Mouse (Mus musculus) liver, embryonic 11.5 days (tissue): ENCODE measurements around the gene Nupl1. TPM values are rescaled to one million over a fixed set of nuclear protein-coding genes. Genes with fewer than 3 reads are reported as not detected.

Source experiments
- ATAC-seq: fragments of 200-750 bp; cut with Nextera tagmentation; replicated peaks from 2 replicates; pipeline ENCODE4 v1.8.0; 2017; ENCODE audit warnings: moderate number of reproducible peaks, mild to moderate bottlenecking, moderate TSS enrichment, moderate library complexity; ENCODE audit not compliant: low FRiP score
- DNase-seq: peaks from one replicate; pipeline ENCODE4 v3.0.0-alpha.2; 2017; ENCODE audit warnings: low spot score
- H3K27ac ChIP-seq: fragments of 300-500 bp; sonication (generic); 2 replicates; pipeline ENCODE4 v1.5.1; 2014; ENCODE audit warnings: mild to moderate bottlenecking, low read depth, low read length, control low read depth
- H3K27me3 ChIP-seq: fragments of 300-500 bp; sonication (generic); replicated peaks from 2 replicates; pipeline ENCODE4 v1.6.1; 2014; ENCODE audit warnings: low read length, mixed read lengths; ENCODE audit not compliant: control insufficient read depth, insufficient read depth
- H3K36me3 ChIP-seq: fragments of 300-500 bp; sonication (generic); 2 replicates; pipeline ENCODE4 v1.6.1; 2014; ENCODE audit warnings: mild to moderate bottlenecking, low read length, moderate library complexity, mixed read lengths; ENCODE audit not compliant: control insufficient read depth, insufficient read depth
- H3K4me1 ChIP-seq: fragments of 300-500 bp; sonication (generic); replicated peaks from 2 replicates; pipeline ENCODE4 v1.6.1; 2014; ENCODE audit warnings: low read length, mixed read lengths; ENCODE audit not compliant: control insufficient read depth, insufficient read depth
- H3K4me2 ChIP-seq: fragments of 300-500 bp; sonication (generic); 2 replicates; pipeline ENCODE4 v1.6.1; 2014; ENCODE audit warnings: mild to moderate bottlenecking, control low read depth, moderate library complexity
- H3K4me3 ChIP-seq: fragments of 300-500 bp; sonication (generic); 2 replicates; pipeline ENCODE4 v1.5.1; 2014; ENCODE audit warnings: low read depth, low read length, control low read depth
- H3K9ac ChIP-seq: fragments of 300-500 bp; sonication (generic); 2 replicates; pipeline ENCODE4 v1.6.1; 2014; ENCODE audit warnings: low read depth, low read length, control low read depth
- H3K9me3 ChIP-seq: fragments of 300-500 bp; sonication (generic); 2 replicates; pipeline ENCODE4 v1.6.1; 2016; ENCODE audit warnings: low read length, inconsistent platforms, mixed read lengths; ENCODE audit not compliant: control insufficient read depth
- WGBS: fragments of 180-500 bp; shearing (Covaris S2); extraction: QIAGEN DNeasy Blood & Tissue Kit; methylation state at CpG from one replicate; pipeline ENCODE4 v1.1.7; 2014; 5-methylcytosine and 5-hydroxymethylcytosine counted together
- microRNA counts: library from miRNA; unstranded; fragments of <30 nt; microRNA quantifications from one replicate; lab custom pipeline; 2015
- microRNA-seq: library from miRNA; unstranded; fragments of <30 nt; microRNA quantifications from one replicate; pipeline ENCODE4, GENCODE M21; 2017; ENCODE audit warnings: borderline number of aligned reads
- polyA plus RNA-seq: library from polyadenylated mRNA; unstranded; fragments of >200 nt; fragmentation: Nextera tagmentation; extraction: Ambion mirVana; gene quantifications from 2 replicates; pipeline ENCODE4 v1.2.1, GENCODE M21; 2014

The Nupl1 gene
- polyA plus RNA-seq, 1 experiment from 2014 or later, result not detected

DNA sequence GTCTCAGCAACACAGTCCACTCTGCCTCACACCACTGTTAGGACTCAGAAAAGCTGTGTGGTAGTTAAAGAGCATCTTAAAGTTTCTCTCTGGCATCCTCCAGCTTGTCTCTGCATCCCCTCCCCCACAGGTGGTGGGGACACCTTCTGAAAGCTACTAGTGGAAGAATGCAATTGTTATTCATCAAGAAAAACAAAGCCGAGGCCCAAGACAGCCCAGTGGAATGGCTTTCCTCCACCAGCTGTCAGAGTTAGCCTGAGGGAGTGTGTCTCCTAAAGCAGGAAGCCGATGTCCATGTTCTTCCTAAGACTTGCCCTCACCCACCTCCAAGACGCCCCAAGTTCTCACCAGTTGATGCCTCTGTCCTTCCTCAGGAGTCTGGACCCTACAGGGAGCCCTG lies 102.3 kb downstream of the Nupl1 start:
- no peaks in the 10 kb centered on the region for H3K9me3 ChIP-seq
- H3K36me3 ChIP-seq, result no peaks in the 10 kb centered on the region
- no peaks in the 10 kb centered on the region for H3K27me3 ChIP-seq
- H3K4me2 ChIP-seq, result no peak overlapping the region
- DNase-seq, result no peak
- 0 out of 2 replicates have a peak, but pooled peaks cover 3% of the 10 kb centered on the region for H3K4me1 ChIP-seq
- H3K9ac ChIP-seq, result no peak overlapping the region
- WGBS, result 44% methylated on average over 3 of the region's 3 CpGs
- no peak overlapping the region for H3K27ac ChIP-seq
- ATAC-seq, result no peak
- H3K4me3 ChIP-seq, result no peak overlapping the region

GRCm38 (mm10) chr14:60143234-60143633 lies 108.0 kb downstream of the Nupl1 start:
- Histone ChIP-seq H3K4me2 (no peak overlapping the region), H3K4me3 (no peak overlapping the region), H3K27me3 (no peaks in the 10 kb centered on the region), H3K27ac (no peak overlapping the region), H3K36me3 (no peaks in the 10 kb centered on the region), H3K4me1 (0 out of 2 replicates have a peak, but pooled peaks cover 3% of the 10 kb centered on the region), H3K9me3 (no peaks in the 10 kb centered on the region), H3K9ac (no peak overlapping the region)
- ATAC-seq, result no peak
- 84% methylated on average over 10 of the region's 10 CpGs for WGBS
- DNase-seq, result no peak

DNA sequence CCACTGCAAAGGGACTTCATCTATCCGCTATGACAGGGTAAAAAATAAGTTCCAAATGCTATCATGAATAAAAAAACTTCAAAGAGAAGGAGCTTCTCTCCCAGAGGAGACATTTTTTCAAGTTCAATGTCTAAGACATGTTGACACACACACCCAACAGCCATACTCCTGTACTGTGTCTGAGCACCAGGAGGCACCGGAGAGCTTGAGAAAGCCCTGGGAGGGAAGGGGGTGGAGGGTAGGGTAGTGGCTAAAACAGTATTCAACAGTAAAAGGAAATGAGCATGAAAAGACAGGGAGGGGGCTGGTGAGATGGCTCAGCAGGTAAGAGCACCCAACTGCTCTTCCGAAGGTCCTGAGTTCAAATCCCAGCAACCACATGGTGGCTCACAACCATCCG lies 112.9 kb downstream of the Nupl1 start:
- Histone ChIP-seq H3K9me3 (no peaks in the 10 kb centered on the region), H3K4me3 (no peak overlapping the region), H3K27ac (no peak overlapping the region), H3K4me1 (no peaks in the 10 kb centered on the region), H3K9ac (no peak overlapping the region), H3K27me3 (no peaks in the 10 kb centered on the region), H3K4me2 (no peak overlapping the region), H3K36me3 (no peaks in the 10 kb centered on the region)
- WGBS, result 87% methylated on average over 3 of the region's 4 CpGs
- no peak for DNase-seq
- ATAC-seq, result no peak

- no peak overlapping the region for H3K27ac ChIP-seq
- H3K4me1 ChIP-seq, result no peaks in the 10 kb centered on the region
- no peak overlapping the region for H3K4me3 ChIP-seq
- no peaks in the 10 kb centered on the region for H3K27me3 ChIP-seq
- no peaks in the 10 kb centered on the region for H3K9me3 ChIP-seq
- 48% methylated on average over 6 of the region's 6 CpGs for WGBS
- ATAC-seq (no peak), DNase-seq (no peak)
- H3K9ac ChIP-seq, result no peak overlapping the region
- H3K36me3 ChIP-seq, result no peaks in the 10 kb centered on the region
- no peak overlapping the region for H3K4me2 ChIP-seq
These were observed 113.4 kb downstream of the Nupl1 start for GRCm38 (mm10) chr14:60137812-60138211.

- H3K4me1 ChIP-seq, result no peaks in the 10 kb centered on the region
- ATAC-seq (no peak), DNase-seq (no peak)
- H3K36me3 ChIP-seq, result no peaks in the 10 kb centered on the region
- no peaks in the 10 kb centered on the region for H3K9me3 ChIP-seq
- H3K27ac ChIP-seq, result no peak overlapping the region
- no peak overlapping the region for H3K9ac ChIP-seq
- H3K4me3 ChIP-seq, result no peak overlapping the region
- 77% methylated on average over 4 of the region's 4 CpGs for WGBS
- no peaks in the 10 kb centered on the region for H3K27me3 ChIP-seq
- no peak overlapping the region for H3K4me2 ChIP-seq
These were observed 115.4 kb downstream of the Nupl1 start for GRCm38 (mm10) chr14:60135801-60136200.

GRCm38 (mm10) chr14:60134720-60135119 lies 116.5 kb downstream of the Nupl1 start:
- WGBS, result 80% methylated on average over 9 of the region's 9 CpGs
- no peak overlapping the region for H3K9ac ChIP-seq
- no peak overlapping the region for H3K4me3 ChIP-seq
- no peaks in the 10 kb centered on the region for H3K9me3 ChIP-seq
- no peaks in the 10 kb centered on the region for H3K27me3 ChIP-seq
- no peak overlapping the region for H3K27ac ChIP-seq
- no peak for DNase-seq
- no peak for ATAC-seq
- no peak overlapping the region for H3K4me2 ChIP-seq
- H3K4me1 ChIP-seq, result no peaks in the 10 kb centered on the region
- H3K36me3 ChIP-seq, result no peaks in the 10 kb centered on the region

MicroRNAs encoded within 50 kb of the gene (microRNA counts, 519-probe panel; counts per million panel counts)
- microRNA mmu-miR-719 (lab: Ali Mortazavi, UCI), result not detected

Small RNAs within 50 kb of the gene (microRNA-seq; reads per million reads assigned to microRNA genes)
- not detected for gene Mir719

Other genes starting within 250 kb of the Nupl1 start
- 2.2 and 2.4 TPM in 2 replicates for gene Atp8a2, start 54.3 kb downstream of the Nupl1 start, polyA plus RNA-seq
- gene Gm49336, start 76 bp upstream of the Nupl1 start, polyA plus RNA-seq, result 70.0 and 75.1 TPM in 2 replicates
- 24.5 and 25.0 TPM in 2 replicates for gene Mtmr6, start 13.8 kb upstream of the Nupl1 start, polyA plus RNA-seq
- 0.43 and 0.55 TPM in 2 replicates for gene Amer2, start 121.8 kb upstream of the Nupl1 start, polyA plus RNA-seq